Mouse (Mus musculus) C2C12 (cell line): Measurements from ENCODE around the gene Rita1.

Source experiments
- CTCF ChIP-seq: IDR thresholded peaks from one replicate; pipeline ENCODE4 v1.5.1; 2011; ENCODE audit not compliant: control insufficient read depth, insufficient read depth, insufficient read length
- FOSL1 ChIP-seq: IDR thresholded peaks from one replicate; pipeline ENCODE4 v1.8.0; 2011; ENCODE audit warnings: mild to moderate bottlenecking, low read length; ENCODE audit not compliant: poor library complexity, insufficient read depth, severe bottlenecking
- MAX ChIP-seq: IDR thresholded peaks from one replicate; pipeline ENCODE4 v1.6.1; 2011; ENCODE audit warnings: mild to moderate bottlenecking, control low read depth
- MYOD1 ChIP-seq: IDR thresholded peaks from one replicate; pipeline ENCODE4 v1.6.1; 2011; ENCODE audit warnings: low read depth; ENCODE audit not compliant: control insufficient read depth, insufficient read length
- USF1 ChIP-seq: IDR thresholded peaks from one replicate; pipeline ENCODE4 v1.6.1; 2011; ENCODE audit warnings: low read depth, mild to moderate bottlenecking, control low read depth, moderate library complexity

DNA sequence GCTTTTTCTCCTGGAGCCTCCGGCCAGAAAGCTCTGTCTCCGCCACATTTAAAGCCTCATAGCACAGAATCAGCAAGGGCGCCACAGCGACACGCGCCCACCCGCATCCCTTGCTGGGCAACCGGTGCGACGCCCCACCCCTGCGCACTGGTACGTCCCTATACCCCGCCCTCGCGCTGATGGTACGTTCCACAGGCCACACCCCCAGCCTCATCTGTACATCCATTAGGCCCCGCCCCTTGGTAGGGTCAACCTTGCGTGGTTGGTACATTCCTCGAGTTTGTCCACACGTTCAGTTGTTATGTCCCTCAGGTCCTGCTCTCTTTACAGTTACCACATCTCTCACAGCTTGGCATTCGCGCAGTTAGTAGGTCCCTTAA lies at the start of gene Rita1, which contains the start of gene Ddx54:
- TF ChIP-seq USF1 = no peak
- TF ChIP-seq MYOD1 = no peak
- no peak for TF ChIP-seq CTCF
- no peak for TF ChIP-seq MAX
- no peak for TF ChIP-seq FOSL1
